Mouse (Mus musculus): ENCODE measurements around the gene Csnk2b.

Gene Csnk2b

DNA sequence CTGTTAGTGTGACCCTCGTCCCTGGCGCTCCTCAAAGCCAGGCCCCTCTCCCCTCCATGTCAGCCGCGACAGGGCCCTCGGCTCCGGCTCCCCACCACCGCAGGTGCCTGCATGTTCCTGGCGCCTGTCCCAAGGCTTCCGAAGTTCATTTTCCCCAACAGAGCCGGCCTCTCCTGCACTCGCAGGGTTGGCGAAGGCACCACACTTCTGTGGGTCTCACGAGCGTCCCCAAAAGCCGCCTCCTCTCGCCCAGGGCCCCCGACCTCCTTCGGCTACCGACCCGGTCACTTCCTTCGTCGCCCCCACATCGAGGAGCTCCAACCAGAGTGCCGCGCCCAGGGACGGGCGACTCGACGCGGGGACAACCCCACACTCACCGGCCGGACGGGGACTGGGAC is 1.1 kb downstream of the Csnk2b start:
- peak; percentile 38 for DNase-seq

- peak; percentile 35 for DNase-seq
Observed at GRCm38 (mm10) chr17:35115046-35116019, 6.5 kb downstream of the Csnk2b start, which contains the start of gene Ly6g5b. Gene Ly6g5b, minus strand, starts transcription at chr17:35115428.

GRCm38 (mm10) chr17:35111774-35112173 is 10.1 kb downstream of the Csnk2b start:
- DNase-seq, result no peak

GRCm38 (mm10) chr17:35108097-35108496 is 13.8 kb downstream of the Csnk2b start, which contains the start of gene Ly6g5c:
Gene Ly6g5c, plus strand, starts transcription at chr17:35108279.
- no peak for DNase-seq

- DNase-seq, result no peak
Observed at GRCm38 (mm10) chr17:35106522-35106921, 15.3 kb downstream of the Csnk2b start.

GRCm38 (mm10) chr17:35105740-35106389 is 16.0 kb downstream of the Csnk2b start:
- DNase-seq, result peak; percentile 49

GRCm38 (mm10) chr17:35104754-35105153 is 17.1 kb downstream of the Csnk2b start:
- no peak for DNase-seq

DNA sequence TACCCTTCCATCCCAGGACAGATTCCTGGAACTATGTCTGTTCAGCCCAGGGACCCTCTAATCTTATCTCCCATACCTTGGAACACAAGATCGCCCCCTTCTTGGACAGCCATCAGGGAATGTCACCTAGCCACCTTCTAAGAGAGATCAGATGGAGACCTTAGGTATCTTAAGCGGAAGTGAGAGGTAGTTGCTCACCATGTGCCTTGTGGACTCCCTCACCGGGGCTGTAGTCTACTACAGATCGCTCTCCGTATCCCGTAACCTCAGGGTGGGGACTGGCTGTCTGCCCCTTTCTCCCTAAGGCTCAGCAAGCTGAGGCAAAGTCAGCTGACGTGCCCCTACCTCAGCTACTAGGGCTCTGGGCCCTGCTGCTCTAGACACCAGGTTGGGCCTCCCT is 17.8 kb downstream of the Csnk2b start:
- no peak for DNase-seq

DNA sequence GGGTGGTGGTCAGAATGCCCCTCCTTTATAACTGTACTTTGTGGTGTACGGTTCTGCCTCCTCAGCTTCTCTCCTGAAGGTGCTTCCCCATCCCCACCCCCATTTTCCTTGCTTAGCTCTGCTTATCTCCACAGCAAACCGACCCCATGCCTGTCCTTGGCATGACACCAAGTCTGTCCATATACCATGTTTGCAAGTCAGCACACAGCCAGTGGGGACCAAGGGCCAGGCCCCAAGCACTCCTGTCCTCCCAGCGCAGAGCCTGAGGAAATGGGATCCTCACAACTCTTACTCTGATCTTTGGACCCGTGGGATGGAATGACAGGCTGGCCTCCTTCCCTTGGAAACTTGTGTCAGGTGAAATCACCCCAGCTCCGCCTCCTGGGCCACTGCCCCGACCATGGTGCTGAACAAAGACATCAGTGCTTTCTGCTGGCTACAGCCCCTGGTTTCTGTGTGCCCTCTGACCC is 18.6 kb downstream of the Csnk2b start:
- no peak for DNase-seq

- DNase-seq, result no peak
Observed at GRCm38 (mm10) chr17:35102299-35102698, 19.6 kb downstream of the Csnk2b start.

DNA sequence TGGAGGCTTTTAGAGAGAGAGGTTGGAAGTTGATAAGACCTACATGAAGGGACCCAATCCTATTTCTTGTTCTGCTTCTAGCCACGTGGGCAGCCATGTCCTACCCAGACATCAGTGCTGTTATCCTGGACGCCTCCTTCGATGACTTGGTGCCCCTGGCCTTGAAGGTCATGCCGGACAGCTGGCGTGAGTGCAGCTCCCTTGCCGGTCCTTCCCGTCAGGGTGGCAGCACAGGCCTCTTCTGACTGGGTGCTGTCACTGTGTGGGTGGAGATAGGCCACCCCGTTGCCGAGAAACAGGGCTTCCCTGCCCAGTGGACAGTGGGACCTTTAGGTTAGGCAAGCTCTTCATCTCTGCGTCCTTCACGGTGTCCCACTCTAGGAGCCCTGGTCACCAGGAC is 20.7 kb downstream of the Csnk2b start:
- no peak for DNase-seq

DNA sequence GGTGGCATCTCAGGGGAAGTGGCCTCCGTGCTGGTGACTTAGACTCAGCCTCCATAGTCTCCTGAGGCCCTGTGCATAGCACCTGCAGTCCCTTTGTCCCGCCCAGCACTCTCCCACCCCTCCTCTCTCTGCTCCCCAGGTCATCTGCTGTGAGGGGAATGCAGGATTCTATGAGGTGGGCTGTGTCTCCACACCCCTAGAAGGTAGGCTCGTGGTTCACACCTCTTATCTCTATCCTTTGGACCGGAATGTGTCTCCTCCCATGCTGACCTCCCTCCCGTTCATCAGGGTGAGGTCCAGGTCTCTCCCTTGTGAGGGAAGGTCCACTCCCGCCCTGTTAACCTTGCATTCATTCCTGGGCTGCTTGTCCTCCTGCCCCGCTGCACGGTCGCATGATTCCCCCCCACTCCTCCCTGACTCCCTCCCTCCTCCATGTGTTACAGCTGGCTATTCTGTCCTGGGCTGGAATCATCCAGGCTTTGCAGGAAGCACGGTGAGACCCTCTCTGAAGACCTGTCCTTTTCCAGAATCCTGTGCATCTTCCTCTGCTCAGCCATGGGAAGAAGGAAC is 21.6 kb downstream of the Csnk2b start:
- DNase-seq, result no peak

GRCm38 (mm10) chr17:35097164-35097655 is 24.6 kb downstream of the Csnk2b start:
- peak; percentile 35 for DNase-seq

DNA sequence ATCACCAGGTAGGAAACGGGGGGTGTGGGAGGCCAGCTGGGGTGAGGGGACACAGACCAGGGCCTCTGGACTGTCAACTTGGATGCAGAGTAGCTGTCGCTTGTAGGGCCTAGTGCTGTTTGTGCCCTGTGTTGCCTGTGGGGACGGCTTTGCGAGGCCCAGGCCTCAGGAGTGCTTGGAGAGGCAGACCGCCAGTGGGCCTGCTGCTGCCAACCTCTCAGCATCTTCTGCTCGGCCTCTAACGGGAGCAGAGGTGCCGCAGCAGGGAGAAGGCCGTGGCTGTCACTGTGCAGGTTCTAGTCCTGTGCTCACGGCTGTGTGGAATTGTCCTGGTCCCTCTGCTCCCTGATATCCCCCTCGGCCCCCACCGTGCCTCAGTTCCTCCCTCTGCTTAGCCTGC is 25.3 kb downstream of the Csnk2b start:
- DNase-seq, result no peak

DNA sequence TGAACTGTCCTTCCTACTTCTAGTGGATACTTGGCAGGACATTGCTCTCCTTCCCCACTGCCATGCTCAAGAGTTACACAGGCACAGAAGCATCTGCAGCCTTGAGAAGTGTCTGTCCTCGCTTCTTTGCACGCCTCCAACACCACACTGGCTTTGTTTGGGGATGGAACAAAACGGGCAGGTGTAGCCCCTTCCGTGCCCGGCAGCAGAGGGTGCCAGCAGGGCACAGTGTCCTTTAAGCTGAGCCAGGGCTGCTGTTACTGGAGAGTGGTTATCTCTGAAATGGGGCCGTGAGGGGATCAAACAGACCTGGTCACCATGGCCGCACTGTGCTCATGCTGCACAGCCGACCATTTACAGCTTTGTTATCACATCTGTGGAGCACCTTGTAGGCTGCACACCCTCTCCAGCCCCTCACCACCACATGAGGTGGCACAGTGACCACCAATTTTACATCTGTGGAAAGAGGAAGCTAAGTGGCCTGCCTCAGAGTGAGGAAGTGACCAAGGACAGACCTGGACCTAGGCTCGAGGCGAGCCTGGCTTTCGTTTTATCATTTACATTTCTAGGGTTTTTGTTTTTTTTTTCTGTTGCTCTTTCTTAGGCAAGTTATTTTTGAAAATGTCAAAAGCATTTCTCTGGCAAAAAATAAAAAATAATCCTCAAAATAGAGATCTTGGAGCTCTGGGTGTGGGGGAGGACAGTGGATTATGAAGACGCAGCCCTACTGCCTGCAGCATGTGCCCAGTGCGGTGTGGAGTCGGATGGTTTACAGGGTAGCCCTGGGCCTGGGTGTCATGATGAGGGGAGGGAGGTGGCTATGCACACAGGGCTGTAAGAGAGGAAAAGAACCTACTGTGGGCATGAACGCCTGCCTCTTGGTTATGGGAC is 27.1 kb downstream of the Csnk2b start:
- no peak for DNase-seq

- DNase-seq, result peak; percentile 34
Observed at GRCm38 (mm10) chr17:35092403-35093198, 29.3 kb downstream of the Csnk2b start.

- no peak for DNase-seq
Observed at GRCm38 (mm10) chr17:35090166-35090932, 31.5 kb downstream of the Csnk2b start.

GRCm38 (mm10) chr17:35088825-35089644 is 32.8 kb downstream of the Csnk2b start, which contains the start of gene Abhd16a:
Gene Abhd16a, plus strand, starts transcription at chr17:35089263.
- DNase-seq, result peak; percentile 94

- DNase-seq, result no peak
Observed at GRCm38 (mm10) chr17:35088151-35088550, 33.7 kb downstream of the Csnk2b start.

Measured in lung, postnatal 14 days (tissue).